Mouse (Mus musculus) ovary, adult 2 months (tissue): ENCODE measurements around the gene Ext2. TPM values are rescaled to one million over a fixed set of nuclear protein-coding genes. Genes with fewer than 3 reads are reported as not detected.

Experiments used
- polyA plus RNA-seq: library from polyadenylated mRNA; depleted of rRNA; stranded (reverse); fragments of >200 nt; gene quantifications from 2 replicates; pipeline ENCODE4 v1.2.3, GENCODE M21; 2012; rRNA removed

The Ext2 gene
- polyA plus RNA-seq: 81.9 and 89.9 TPM in 2 replicates

DNA sequence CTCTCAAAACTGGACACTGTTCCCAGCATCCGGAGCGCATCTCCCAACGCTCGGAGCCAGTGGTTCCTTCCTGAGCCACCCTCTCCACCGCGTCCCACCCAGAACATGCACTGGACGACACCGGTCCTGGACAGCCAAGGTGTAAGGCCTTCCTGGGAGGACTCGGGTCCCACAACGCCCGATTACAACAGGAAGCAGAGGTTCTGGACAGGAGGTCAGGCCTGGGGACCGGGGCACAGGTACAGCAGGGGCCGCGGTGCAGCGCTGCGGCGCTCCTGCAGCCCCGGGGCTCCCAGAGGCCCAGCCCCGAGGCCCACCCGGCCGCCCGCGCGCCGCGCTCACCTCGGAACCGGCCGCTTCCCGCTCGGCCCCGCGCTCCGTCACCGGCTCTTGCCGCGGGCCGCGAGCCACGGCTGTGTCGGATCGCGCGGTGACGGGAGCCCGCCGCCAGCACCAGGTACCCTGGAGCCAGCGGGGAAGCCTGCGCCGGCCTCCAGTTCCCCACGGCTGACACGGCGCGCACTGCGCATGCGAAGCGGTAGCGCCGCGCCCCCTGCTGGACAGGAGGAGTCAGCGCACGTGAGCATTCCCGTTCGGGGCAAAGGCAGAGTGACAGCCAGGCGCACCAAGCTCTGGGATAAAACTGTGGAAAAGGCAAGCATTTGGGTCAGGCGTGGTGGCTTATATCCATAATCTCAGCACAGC is at the start of gene Ext2:
Gene Ext2, minus strand, starts transcription at position 524 of the 705 bp plus-strand sequence.

DNA sequence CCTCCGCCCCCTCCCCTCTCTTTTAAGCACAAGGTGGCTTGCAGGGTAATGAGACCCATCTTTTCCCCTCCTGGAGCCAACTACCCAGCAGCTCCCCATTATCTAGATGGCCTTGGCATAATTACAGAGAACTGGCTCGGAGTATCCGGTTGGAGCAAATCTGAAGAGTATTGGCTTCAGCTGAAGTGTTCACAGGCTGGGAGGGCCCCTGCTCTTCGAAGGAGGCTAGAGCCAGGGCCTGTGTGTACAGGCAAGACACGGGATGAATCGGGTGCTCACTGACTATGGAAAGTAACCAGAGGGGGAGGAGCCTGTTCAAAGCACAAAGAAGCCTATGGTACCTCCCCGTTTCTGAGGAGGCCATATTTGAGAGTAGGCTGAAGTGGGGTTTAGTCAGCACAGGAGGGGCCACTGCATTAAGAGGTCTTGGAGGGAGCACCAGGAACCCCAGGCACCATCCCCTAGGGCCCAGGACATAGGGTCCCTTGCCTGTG is 46.8 kb upstream of the Ext2 start, which contains the start of gene Accsl:
Gene Accsl, minus strand, starts transcription at position 51 of the 494 bp plus-strand sequence.

DNA sequence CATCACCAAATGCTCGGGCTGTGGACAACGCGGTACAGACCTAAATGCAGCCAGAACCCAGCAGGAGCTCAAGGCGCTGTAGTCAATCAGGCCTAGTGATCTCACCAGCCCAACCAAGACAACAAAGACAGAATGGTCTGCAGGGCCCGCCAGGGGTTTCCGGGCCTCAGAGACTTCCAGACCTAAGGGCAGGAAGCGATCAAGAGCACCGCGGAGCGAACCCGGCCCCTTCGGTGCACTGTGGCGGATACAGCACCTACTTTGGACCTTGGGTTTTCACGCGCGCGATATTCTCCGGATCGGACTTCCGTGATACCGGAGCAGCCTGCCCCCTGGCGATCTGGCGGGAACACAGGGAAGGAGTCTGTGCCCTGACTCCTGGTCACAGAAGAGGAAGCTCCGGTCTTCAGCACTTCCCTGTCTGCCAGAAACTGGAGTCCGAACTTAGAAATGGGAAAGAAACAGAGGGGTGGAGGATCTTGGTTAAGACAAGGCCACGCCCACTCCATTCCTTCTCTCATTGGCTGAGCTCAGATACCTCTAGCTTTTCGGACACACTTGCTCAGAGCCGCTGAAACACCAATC is 27.2 kb upstream of the Ext2 start, which contains the start of gene Accs:
Gene Accs, minus strand, starts transcription at position 439 of the 585 bp plus-strand sequence.

Other genes starting within 250 kb of the Ext2 start
- gene Alx4, start 180.2 kb downstream of the Ext2 start, polyA plus RNA-seq: 0.32 and 0.41 TPM in 2 replicates
- gene Accs, start 27.4 kb upstream of the Ext2 start, polyA plus RNA-seq: 27.9 and 31.5 TPM in 2 replicates
- gene Accsl, start 46.6 kb upstream of the Ext2 start, polyA plus RNA-seq: 6.2 and 9.7 TPM in 2 replicates
- 55.6 and 61.4 TPM in 2 replicates for gene Gm13889, start 134.6 kb upstream of the Ext2 start, polyA plus RNA-seq
- not detected in 2 replicates for gene Gm27027, start 173.8 kb upstream of the Ext2 start, polyA plus RNA-seq
- gene Alkbh3, start 188.2 kb upstream of the Ext2 start, polyA plus RNA-seq: 29.9 and 38.3 TPM in 2 replicates